Mouse (Mus musculus) kidney, postnatal 0 days (tissue): ENCODE results near the gene Adgrb2. TPM values are rescaled to one million over a fixed set of nuclear protein-coding genes. Genes with fewer than 3 reads are reported as not detected.

Source experiments
- ATAC-seq: fragments of 200-750 bp; cut with Nextera tagmentation; replicated peaks from 2 replicates; pipeline ENCODE4 v1.8.0; 2017; ENCODE audit warnings: low read depth, moderate number of reproducible peaks, moderate TSS enrichment, moderate library complexity; ENCODE audit not compliant: low FRiP score
- DNase-seq: peaks from one replicate; pipeline ENCODE4 v3.0.0-alpha.2; 2016; ENCODE audit warnings: low spot score
- H3K27ac ChIP-seq: fragments of 300-500 bp; sonication (generic); 2 replicates; pipeline ENCODE4 v1.5.1; 2014; ENCODE audit warnings: mild to moderate bottlenecking
- H3K27me3 ChIP-seq: fragments of 300-500 bp; sonication (generic); 2 replicates; pipeline ENCODE4 v1.6.1; 2014; ENCODE audit warnings: low read length, mixed read lengths; ENCODE audit not compliant: insufficient read depth
- H3K36me3 ChIP-seq: fragments of 300-500 bp; sonication (generic); 2 replicates; pipeline ENCODE4 v1.6.1; 2014; ENCODE audit warnings: low read length, mixed read lengths; ENCODE audit not compliant: insufficient read depth
- H3K4me1 ChIP-seq: fragments of 300-500 bp; sonication (generic); replicated peaks from 2 replicates; pipeline ENCODE4 v1.6.1; 2014; ENCODE audit warnings: antibody characterized with exemption, low read length, mixed read lengths; ENCODE audit not compliant: insufficient read depth
- H3K4me2 ChIP-seq: fragments of 300-500 bp; sonication (generic); 2 replicates; pipeline ENCODE4 v1.6.1; 2014; ENCODE audit warnings: mild to moderate bottlenecking, low read length, moderate library complexity, mixed read lengths
- H3K4me3 ChIP-seq: fragments of 300-500 bp; sonication (generic); replicated peaks from 2 replicates; pipeline ENCODE4 v1.5.1; 2014; ENCODE audit warnings: low read depth, low read length
- H3K9ac ChIP-seq: fragments of 300-500 bp; sonication (generic); 2 replicates; pipeline ENCODE4 v1.6.1; 2014; ENCODE audit warnings: low read depth, low read length
- H3K9me3 ChIP-seq: fragments of 300-500 bp; sonication (generic); replicated peaks from 2 replicates; pipeline ENCODE4 v1.6.1; 2016; ENCODE audit warnings: low read length, inconsistent platforms, mixed read lengths
- CTCF ChIP-seq: IDR thresholded peaks from 2 replicates; pipeline ENCODE4 v1.5.1; 2016; ENCODE audit warnings: antibody characterized with exemption, low read depth, mild to moderate bottlenecking, moderate library complexity
- WGBS: fragments of 180-500 bp; shearing (Covaris S2); extraction: QIAGEN DNeasy Blood & Tissue Kit; methylation state at CpG from one replicate; pipeline ENCODE4 v1.1.7; 2014; 5-methylcytosine and 5-hydroxymethylcytosine counted together
- polyA plus RNA-seq: library from polyadenylated mRNA; unstranded; fragments of >200 nt; fragmentation: Nextera tagmentation; extraction: Ambion mirVana; gene quantifications from 2 replicates; pipeline ENCODE4 v1.2.1, GENCODE M21; 2015

Adgrb2 gene
- polyA plus RNA-seq, 1 experiment from 2014 or later: 1.8 TPM

DNA sequence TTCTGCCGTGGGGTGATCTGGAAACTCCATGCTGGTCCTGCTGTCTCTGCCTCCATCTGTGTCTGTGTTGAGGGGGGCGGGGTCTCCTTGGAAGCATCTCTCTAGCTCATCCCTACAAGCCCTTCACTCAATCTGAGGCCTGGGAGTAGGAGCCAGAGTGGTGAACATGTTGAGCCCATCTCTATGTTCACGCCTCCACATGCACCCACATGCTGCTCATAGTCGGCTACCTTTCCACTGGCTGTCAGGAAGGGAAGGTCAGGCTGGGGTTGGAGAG lies 63.5 kb downstream of the Adgrb2 start:
- DNase-seq: no peak
- TF ChIP-seq CTCF: no peak
- no peaks in the 10 kb centered on the region for H3K9me3 ChIP-seq
- 0 out of 2 replicates have a peak, but pooled peaks cover 3% of the 10 kb centered on the region for H3K27me3 ChIP-seq
- peak overlapping the region; percentile 43 for H3K4me3 ChIP-seq
- peak overlapping the region; percentile 72 for H3K9ac ChIP-seq
- peak overlapping the region; percentile 92 for H3K27ac ChIP-seq
- peaks cover 3% of the 10 kb centered on the region; the same call in 1 of the 2 replicates for H3K4me1 ChIP-seq
- ATAC-seq: no peak
- WGBS: 38% methylated on average over 4 of the region's 4 CpGs
- H3K4me2 ChIP-seq: peak overlapping the region; percentile 72
- no peaks in the 10 kb centered on the region for H3K36me3 ChIP-seq

DNA sequence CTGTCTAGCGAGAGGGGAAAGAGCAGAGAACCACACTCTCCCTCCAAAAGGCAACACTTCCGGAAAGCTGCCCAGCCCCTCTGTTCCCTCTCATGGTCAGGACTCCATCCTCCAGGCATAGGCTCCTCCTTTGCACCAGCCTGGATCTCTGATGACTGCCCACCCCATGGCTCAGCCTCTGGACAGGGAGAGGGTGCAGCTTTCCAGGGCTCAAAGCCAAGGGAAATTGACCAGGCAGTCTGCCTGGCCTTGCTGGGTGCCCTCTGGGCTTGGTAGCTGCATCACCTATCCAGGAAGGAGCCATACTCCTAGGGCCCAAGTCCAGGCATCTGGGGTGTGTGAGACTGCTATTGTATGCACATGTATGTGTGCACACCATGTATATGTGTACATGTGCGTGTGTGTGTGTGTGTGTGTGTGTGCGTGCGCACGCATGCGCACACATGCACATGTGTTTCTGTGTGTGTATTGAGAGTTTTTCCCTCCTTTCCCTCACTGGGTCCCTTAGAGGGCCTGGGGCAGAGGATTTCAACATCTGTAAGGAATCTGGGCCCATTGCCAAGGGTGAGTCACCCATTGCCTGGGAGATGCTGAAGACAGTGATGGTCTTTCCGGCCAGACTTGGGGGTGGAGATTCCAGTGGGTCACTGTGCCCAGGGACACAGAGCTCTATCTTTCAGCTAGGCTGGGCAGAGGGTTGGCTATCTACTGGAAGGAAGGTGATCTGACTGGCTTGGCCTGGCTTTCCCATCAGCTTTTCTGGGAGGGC lies 65.6 kb downstream of the Adgrb2 start:
- ATAC-seq: peak; percentile 25; the same call in 1 of the 2 replicates
- Histone ChIP-seq H3K4me3 (no peak overlapping the region), H3K9ac (no peak overlapping the region), H3K4me1 (peaks cover 3% of the 10 kb centered on the region; the same call in 1 of the 2 replicates), H3K27me3 (0 out of 2 replicates have a peak, but pooled peaks cover 3% of the 10 kb centered on the region), H3K4me2 (no peak overlapping the region), H3K9me3 (no peaks in the 10 kb centered on the region), H3K36me3 (no peaks in the 10 kb centered on the region), H3K27ac (no peak overlapping the region)
- peak; percentile 82 for DNase-seq
- TF ChIP-seq CTCF: no peak
- WGBS: 79% methylated on average over 8 of the region's 8 CpGs

DNA sequence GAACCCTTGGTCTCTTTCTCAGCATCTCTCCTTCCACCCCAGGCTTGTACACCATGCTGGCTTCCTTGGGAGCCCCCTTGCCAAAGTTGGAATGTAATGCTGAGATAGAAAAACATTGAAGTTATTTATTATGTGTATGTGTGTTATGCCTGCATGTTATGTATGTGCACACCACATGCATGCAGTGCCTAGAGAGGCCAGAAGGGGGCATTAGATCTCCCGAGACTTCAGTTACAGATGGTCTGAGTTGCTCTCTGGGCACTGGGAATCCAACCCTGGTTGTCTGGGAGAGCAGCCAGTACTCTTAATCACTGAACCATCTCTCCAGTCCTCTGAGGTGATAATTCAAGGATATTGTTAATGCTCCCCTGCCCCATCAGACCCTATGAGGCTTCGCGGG lies 67.6 kb downstream of the Adgrb2 start:
- no peak overlapping the region for H3K9ac ChIP-seq
- H3K4me1 ChIP-seq: peaks cover 3% of the 10 kb centered on the region; the same call in 1 of the 2 replicates
- WGBS: 87% methylated on average over 3 of the region's 3 CpGs
- no peak overlapping the region for H3K4me3 ChIP-seq
- 0 out of 2 replicates have a peak, but pooled peaks cover 3% of the 10 kb centered on the region for H3K27me3 ChIP-seq
- ATAC-seq (no peak), DNase-seq (no peak)
- H3K36me3 ChIP-seq: no peaks in the 10 kb centered on the region
- no peak overlapping the region for H3K4me2 ChIP-seq
- H3K9me3 ChIP-seq: no peaks in the 10 kb centered on the region
- peak; percentile 27; the same call in 1 of the 2 replicates for TF ChIP-seq CTCF
- H3K27ac ChIP-seq: no peak overlapping the region

DNA sequence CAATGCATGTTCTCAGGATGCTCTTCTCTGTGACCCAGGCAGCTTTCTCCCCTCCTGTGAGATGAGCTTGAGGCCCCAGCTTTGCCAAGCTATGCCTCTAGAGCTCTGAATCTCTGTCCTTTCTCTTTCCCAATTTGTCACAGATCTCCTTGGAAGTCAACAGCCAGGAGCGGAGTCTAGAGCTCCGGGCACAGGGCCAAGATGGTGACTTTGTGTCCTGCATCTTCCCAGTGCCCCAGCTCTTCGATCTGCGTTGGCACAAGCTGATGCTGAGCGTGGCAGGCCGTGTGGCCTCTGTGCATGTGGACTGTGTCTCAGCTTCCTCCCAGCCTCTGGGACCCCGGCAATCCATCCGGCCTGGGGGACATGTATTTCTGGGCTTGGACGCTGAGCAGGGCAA lies 68.4 kb downstream of the Adgrb2 start:
- H3K27ac ChIP-seq: no peak overlapping the region
- 83% methylated on average over 9 of the region's 9 CpGs for WGBS
- H3K4me2 ChIP-seq: no peak overlapping the region
- H3K9ac ChIP-seq: no peak overlapping the region
- TF ChIP-seq CTCF: no peak
- 0 out of 2 replicates have a peak, but pooled peaks cover 3% of the 10 kb centered on the region for H3K27me3 ChIP-seq
- ATAC-seq (no peak), DNase-seq (no peak)
- peaks cover 3% of the 10 kb centered on the region; the same call in 1 of the 2 replicates for H3K4me1 ChIP-seq
- no peaks in the 10 kb centered on the region for H3K36me3 ChIP-seq
- H3K4me3 ChIP-seq: no peak overlapping the region
- no peaks in the 10 kb centered on the region for H3K9me3 ChIP-seq

DNA sequence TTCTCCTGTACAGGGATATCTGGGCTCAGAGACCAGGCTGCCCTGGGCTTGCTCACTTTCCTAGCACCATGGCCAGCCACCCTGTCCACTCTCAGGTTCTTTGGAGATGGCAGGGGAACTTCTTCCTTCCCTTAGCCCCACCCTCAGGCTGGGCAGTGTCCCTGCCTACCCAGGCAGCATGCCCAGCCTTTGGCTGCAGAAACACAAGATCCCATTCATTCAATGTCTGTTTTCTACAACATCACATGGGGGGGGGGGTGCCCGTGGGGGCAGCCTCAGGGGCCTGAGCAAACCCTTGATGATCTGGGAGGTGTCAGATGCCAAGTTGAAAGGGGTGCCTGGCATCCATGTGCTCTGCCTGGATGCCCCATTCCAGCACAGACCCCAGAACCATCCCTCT lies 70.1 kb downstream of the Adgrb2 start:
- Histone ChIP-seq H3K27ac (no peak overlapping the region), H3K4me3 (no peak overlapping the region), H3K9ac (no peak overlapping the region), H3K36me3 (no peaks in the 10 kb centered on the region), H3K9me3 (no peaks in the 10 kb centered on the region), H3K4me2 (no peak overlapping the region), H3K4me1 (peaks cover 3% of the 10 kb centered on the region; the same call in 1 of the 2 replicates), H3K27me3 (no peaks in the 10 kb centered on the region)
- 33% methylated on average over 1 of the region's 1 CpGs for WGBS
- no peak for TF ChIP-seq CTCF
- ATAC-seq (no peak), DNase-seq (no peak)

DNA sequence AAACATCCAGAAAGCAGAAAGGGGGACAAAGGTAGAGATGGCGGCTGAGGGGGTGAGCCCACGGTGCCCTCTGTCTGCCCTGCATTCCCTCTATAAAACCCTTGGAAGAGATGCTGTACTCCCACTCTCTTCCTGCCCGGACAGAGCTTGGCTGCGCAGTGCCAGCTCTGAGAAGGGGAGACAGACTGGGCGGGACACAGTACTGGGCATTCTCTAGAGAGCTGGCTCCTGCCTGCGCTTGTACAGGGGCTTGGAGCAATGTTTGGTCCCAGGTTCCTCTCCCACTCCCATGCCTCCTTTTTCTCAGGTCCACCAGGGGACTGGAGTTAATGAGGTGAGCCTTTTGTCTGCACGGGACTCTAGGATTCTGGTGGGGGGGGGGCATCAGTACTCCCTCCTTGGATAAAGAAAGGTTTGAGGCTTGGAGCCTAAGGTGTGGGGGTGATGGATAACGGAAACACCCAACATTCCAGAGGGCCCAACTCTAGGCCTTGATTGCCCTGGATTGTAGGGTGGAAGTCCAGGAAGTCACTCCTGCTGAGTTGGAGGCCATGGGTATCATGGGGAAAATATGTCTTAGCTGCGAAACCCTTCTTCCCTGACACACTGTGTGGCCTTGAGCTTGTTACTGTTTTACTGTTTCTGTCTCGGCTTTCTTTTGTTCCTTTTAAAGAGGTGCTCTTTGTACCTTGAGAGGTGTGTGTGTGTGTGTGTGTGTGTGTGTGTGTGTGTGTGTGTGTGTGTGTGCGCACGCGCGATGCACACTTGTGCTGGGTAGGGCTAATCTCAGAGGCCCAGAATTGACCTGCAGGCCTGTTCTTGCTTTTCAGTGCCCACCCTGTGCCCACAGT lies 70.7 kb downstream of the Adgrb2 start:
- H3K4me2 ChIP-seq: no peak overlapping the region
- 0 out of 2 replicates have a peak overlapping the region, but pooled peaks have one; percentile 13 for H3K27ac ChIP-seq
- no peaks in the 10 kb centered on the region for H3K9me3 ChIP-seq
- H3K9ac ChIP-seq: no peak overlapping the region
- TF ChIP-seq CTCF: no peak
- 67% methylated on average over 14 of the region's 14 CpGs for WGBS
- no peaks in the 10 kb centered on the region for H3K4me1 ChIP-seq
- DNase-seq (no peak), ATAC-seq (0 out of 2 replicates have a peak, but pooled peaks have one; percentile 23)
- H3K36me3 ChIP-seq: no peaks in the 10 kb centered on the region
- H3K4me3 ChIP-seq: no peak overlapping the region
- H3K27me3 ChIP-seq: no peaks in the 10 kb centered on the region
